Mouse (Mus musculus): ENCODE data around the gene Ephb2.

Gene Ephb2

GRCm38 (mm10) chr4:136763349-136763748, 72.4 kb downstream of the Ephb2 start:
- DNase-seq (ENCODE audit: low read depth, low spot score) = peak; percentile 51

- DNase-seq (ENCODE audit: low read depth, low spot score) = no peak
Observed at GRCm38 (mm10) chr4:136761713-136762380, 73.9 kb downstream of the Ephb2 start.

- DNase-seq (ENCODE audit: low read depth, low spot score) = no peak
Observed at GRCm38 (mm10) chr4:136760882-136761281, 74.9 kb downstream of the Ephb2 start.

GRCm38 (mm10) chr4:136757096-136757495, 78.7 kb downstream of the Ephb2 start:
- DNase-seq (ENCODE audit: low read depth, low spot score) = no peak

GRCm38 (mm10) chr4:136756486-136756885, 79.3 kb downstream of the Ephb2 start:
- DNase-seq (ENCODE audit: low read depth, low spot score) = no peak

GRCm38 (mm10) chr4:136755364-136755811, 80.4 kb downstream of the Ephb2 start:
- DNase-seq (ENCODE audit: low read depth, low spot score) = peak; percentile 50

GRCm38 (mm10) chr4:136754256-136754655, 81.5 kb downstream of the Ephb2 start:
- no peak for DNase-seq (ENCODE audit: low read depth, low spot score)

DNA sequence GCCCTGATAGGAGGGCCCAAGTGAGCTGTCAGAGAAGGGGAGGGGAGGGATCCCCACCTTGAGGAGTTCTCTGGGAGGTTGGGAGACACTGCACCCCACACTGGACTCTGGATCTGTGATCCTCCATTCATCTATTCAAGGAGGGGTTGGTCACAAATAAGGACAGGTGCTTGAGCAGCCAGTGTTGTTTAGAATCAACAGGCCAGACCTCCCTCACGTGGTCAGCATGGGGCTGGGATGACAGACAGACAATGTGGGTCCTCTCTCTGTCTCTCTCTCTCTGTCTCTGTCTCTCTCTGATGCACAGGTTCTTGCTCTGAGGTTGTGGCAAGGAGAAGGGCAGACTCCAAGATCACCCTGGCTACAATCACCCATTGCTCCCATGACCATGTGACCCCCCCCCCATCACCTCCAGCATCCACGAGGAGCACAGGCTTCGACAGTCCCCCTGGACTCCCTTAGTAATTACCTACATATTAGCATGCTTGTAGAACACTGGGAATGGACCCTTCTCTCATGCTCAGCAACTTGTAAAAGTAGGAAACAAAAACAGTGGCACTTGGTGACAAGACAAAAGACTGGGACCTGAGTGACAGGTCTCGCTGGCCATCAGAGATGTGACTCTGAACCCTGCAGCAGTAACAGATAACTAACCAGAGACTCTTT, 84.3 kb downstream of the Ephb2 start:
- no peak for DNase-seq (ENCODE audit: low read depth, low spot score)

DNA sequence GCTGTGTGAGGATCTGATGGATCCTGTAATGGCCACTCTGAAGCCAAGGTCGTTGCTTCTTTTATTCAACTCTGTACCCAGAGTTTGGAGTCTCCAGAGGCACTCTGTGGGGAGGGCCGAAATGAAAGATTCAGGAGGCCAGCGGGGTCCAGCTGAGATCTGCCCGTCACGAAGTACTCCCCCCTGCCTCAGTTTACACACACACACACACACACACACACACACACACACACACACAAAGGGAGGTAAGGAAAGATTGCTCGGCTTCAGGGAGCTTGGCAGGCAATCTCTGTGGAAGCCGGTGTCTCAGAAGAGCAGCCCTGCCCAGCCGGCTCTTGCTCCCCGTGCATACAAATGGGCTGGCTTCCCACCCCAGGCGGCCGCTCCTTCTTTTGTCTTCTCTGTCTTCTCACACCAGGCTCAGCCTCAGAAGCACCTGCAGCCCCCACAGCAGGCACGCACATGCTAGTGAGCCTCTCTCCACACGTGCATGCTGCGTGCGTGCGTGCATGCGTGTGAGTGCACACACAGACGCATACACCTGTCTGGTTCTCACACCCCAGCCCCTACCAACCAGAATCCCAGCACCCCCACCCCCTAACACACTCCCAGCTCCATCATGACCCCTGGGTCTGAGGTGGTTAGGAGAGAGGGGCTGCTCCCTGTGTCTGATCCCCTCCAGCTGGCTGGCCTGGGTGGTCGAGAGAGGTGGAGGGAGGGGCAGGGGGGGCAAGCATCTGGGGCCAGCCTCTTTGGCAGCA, 85.0 kb downstream of the Ephb2 start:
- DNase-seq (ENCODE audit: low read depth, low spot score) = peak; percentile 88

GRCm38 (mm10) chr4:136749851-136750577, 85.8 kb downstream of the Ephb2 start:
- DNase-seq (ENCODE audit: low read depth, low spot score) = no peak

DNA sequence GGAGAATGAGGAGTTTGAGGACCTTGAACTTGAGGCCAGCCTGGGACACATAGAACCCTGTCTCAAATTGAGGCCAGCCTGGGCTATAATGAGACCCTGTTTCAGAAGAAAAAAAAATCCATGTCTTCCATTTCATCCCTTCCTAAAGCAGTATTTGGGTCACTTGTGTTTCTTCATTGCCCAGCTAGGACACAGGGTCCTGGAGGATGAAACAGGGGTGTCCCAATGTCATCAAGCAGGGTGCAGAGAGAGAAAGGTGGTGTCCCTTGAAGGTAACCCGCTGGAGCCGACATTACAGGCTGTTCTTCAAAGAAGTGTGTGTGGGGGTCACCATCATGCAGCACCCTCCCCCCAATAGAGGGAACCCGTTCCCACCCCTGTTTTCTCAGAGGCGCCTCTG, 86.4 kb downstream of the Ephb2 start:
- no peak for DNase-seq (ENCODE audit: low read depth, low spot score)

DNA sequence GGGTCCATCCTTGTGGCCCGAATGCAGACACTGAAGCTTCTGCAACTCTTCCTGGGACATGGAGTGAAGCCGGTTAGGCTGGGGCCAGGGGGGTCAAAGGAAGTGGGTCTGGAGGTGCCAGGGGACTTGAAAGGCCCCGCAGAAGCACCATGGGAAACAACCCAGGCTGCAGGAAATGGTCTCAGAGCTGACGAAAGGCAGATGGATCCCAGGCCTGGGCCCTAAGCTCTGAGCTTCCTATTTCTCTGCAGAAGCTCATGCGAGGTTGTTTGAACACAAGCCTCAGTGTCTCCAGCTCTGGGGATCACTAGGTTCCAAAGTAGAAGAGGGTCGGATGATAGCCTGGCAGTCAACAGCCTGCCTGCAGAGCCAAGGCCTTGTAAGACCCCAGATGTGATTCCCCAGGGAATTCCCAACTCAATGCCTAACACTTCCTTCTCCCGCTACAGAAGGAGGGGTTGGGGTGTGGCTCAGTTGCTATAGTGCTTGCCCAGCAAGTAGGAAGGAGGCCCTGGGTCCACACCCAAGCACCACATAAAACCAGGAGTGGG, 86.9 kb downstream of the Ephb2 start:
- DNase-seq (ENCODE audit: low read depth, low spot score) = peak; percentile 77

DNA sequence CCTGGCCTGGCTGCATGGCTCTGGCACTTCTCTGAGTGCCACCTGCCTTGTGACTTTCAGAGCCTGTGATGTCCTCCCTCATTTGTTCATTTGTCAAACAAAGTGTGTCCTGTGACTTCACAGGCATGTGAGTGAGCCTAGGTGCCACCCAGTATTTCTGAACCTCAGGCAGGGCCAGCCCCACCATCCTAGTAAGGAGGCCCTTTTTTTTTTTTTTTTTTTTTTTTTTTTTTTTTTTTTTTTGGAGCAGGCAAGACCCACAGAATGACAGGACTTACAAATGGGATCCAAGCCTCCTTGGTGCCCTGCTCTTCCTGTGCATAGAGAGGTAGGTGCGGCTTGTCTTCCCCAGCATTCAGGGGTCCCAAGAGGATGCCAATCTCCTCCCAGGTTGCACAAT, 89.3 kb downstream of the Ephb2 start:
- no peak for DNase-seq (ENCODE audit: low read depth, low spot score)

GRCm38 (mm10) chr4:136742677-136743076, 93.1 kb downstream of the Ephb2 start:
- no peak for DNase-seq (ENCODE audit: low read depth, low spot score)

DNA sequence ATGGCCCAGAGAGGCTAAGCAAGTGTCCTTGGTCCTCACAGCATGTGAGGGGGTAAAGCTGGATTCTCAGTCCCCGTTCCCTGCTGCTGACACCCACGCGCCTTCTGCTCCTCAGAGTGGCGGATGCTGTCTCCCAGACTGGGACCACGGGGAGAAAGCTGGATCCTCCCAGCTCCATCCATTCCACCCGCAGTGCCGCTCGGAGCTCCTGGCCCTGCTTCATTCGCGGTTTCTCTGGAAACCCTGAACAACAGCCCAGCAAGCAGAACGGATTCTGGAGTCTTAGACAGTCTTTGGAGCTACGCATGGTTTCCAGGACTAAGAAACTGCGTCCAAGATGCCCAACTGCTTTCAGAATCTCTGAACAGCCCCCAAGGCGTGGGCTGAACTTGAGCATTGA, 93.9 kb downstream of the Ephb2 start:
- no peak for DNase-seq (ENCODE audit: low read depth, low spot score)

- no peak for DNase-seq (ENCODE audit: low read depth, low spot score)
Observed at GRCm38 (mm10) chr4:136740963-136741362, 94.8 kb downstream of the Ephb2 start.

- peak; percentile 67 for DNase-seq (ENCODE audit: low read depth, low spot score)
Observed at GRCm38 (mm10) chr4:136739189-136739588, 96.6 kb downstream of the Ephb2 start.

GRCm38 (mm10) chr4:136738291-136738690, 97.5 kb downstream of the Ephb2 start:
- no peak for DNase-seq (ENCODE audit: low read depth, low spot score)

- DNase-seq (ENCODE audit: low read depth, low spot score) = no peak
Observed at GRCm38 (mm10) chr4:136735856-136736255, 99.9 kb downstream of the Ephb2 start.

DNA sequence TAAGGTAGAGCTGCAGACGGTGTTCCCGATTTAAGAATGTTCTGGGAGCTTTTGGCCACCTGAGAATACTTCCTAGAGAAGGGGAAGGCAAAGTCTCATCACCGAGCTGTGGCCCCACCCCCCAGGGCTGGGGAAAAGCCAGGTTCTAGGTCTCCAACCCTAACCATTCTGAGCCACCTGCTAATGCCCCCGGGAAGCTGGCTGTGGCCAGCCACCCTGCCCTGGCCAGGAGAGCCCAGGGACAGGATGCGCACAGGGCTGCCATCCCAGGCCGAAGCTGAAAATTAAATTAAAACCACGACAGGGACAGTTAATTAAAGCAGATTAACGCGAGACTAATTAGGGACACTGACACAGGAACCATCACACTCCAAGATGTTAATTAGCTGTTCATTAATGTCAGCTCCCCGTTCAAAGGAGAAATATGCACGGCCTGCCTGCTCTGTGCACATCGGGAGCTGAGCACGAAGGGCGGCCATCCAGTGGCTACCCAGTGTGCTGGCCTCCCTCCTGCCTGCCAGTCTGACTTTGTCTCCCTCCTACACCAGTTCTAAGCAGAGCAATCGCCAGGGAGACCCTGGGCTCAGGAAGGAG, 101.5 kb downstream of the Ephb2 start:
- DNase-seq (ENCODE audit: low read depth, low spot score) = no peak

DNA sequence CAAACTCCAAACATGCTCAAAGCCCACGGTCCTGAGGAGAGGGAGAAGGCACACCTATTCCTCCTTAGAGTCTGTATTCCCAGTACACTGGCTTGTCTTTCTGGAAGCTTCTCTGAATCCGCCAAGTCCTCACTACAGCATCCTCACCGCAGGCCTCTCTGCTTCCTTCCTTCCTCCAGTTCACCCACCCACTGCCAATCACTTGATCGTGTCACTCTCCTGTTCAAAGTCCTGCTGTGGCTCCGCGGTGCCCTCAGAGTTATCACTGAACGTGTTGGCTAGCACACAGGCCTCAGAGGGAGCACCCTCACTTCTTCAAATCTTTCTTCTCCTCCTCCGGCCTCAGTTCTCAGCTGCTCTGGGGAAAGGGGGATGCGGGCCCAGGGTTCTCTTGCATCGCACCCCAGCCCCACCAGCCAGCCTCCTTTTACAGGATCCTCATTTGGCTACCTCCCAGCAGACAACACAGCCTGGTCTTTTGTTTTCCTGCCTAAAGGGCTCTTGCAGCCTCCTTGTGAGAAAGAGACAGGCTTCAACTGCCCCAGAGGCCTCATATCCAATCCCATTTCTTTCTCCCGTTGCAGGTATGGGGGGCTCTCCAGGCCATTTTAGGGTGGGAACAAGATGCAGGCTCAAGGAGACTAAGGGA, 102.4 kb downstream of the Ephb2 start:
- DNase-seq (ENCODE audit: low read depth, low spot score) = peak; percentile 25

Measured in R1 (cell line).